Mouse (Mus musculus): ENCODE data around the gene Tmod4. TPM values are rescaled to one million over a fixed set of nuclear protein-coding genes. Genes with fewer than 3 reads are reported as not detected.

The Tmod4 gene
- polyA plus RNA-seq, 1 experiment from 2014 or later = 0.44 TPM

DNA sequence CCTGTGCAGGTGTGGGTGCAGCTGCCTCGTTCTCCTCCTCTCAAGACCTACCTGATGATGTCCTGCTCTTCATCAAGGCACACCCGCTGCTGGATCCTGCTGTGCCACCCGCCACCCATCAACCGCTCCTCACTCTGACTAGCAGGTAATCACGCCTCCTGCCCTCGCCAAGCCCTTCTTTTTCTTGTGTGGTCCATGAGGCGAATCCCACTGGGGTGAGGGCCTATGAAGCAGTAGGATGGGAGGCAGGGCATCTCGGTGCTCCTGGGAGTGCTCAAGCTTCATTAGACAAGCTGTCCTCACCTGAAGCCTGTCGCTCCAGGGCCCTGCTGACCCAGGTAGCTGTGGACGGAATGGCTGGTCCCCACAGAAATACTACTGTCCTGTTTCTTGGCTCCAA is 45.7 kb downstream of the Tmod4 start:
- POLR2A ChIA-PET = interaction anchor here (1.0 to 2.1 kb wide), 2 partner anchors 9 to 10 kb away, joined by 4 to 6 read pairs; no protein-coding TSS in a partner anchor
- H3K27me3 ChIP-seq = no peaks in the 10 kb centered on the region
- no peak for TF ChIP-seq CTCF (IDR thresholded peaks at IDR 0.05)
- CTCF ChIA-PET = interaction anchor here (1.2 to 1.3 kb wide), 3 partner anchors 11 to 26 kb away, joined by 3 to 4 read pairs (median 3); no protein-coding TSS in a partner anchor
- no peak for ATAC-seq
- in situ Hi-C loops (cut with MboI; ENCODE audit: low pct_unique_long_range_greater_than_20kb) = no loop called here
- no peak for DNase-seq (ENCODE audit: low read depth, low spot score)

DNA sequence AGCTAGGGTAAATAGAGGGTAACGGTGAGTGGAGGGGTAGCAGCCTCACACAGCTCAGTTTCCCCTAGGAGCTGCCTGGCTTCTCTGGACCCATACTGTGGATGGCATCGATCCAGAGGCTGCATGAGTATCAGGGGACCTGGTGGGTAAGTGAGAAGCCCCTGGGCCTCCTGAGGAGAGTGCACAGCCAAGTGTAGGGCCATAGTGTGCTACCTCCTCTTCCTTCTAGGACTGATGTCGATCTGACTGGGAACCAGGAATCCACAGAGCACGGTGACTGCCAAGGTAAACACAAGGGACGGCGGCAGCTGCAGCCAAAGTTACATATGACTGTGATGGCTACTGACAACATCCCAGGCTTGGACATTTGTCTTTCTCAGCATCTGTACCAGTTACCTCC is 46.8 kb downstream of the Tmod4 start:
- POLR2A ChIA-PET = interaction anchor here (2.1 kb wide), 1 partner anchor 9 kb away, joined by 6 read pairs; no protein-coding TSS in a partner anchor

GRCm38 (mm10) chr3:95172526-95173255 is 48.4 kb downstream of the Tmod4 start:
- in situ Hi-C loops (cut with MboI; ENCODE audit: low pct_unique_long_range_greater_than_20kb) = no loop called here
- TF ChIP-seq CTCF (IDR thresholded peaks at IDR 0.05) = no peak
- CTCF ChIA-PET = interaction anchor here (1.4 kb wide), 1 partner anchor 10 kb away, joined by 5 read pairs; no protein-coding TSS in a partner anchor
- DNase-seq (ENCODE audit: low read depth, low spot score) = no peak
- ATAC-seq = no peak
- POLR2A ChIA-PET = no interaction called here
- no peaks in the 10 kb centered on the region for H3K27me3 ChIP-seq

More for the DNA sequence above, 46.8 kb downstream of the Tmod4 start:
- in situ Hi-C loops (cut with MboI; ENCODE audit: low pct_unique_long_range_greater_than_20kb) = no loop called here
- CTCF ChIA-PET = interaction anchor here (1.0 to 1.2 kb wide), 3 partner anchors 9 to 27 kb away, joined by 3 to 4 read pairs (median 3); no protein-coding TSS in a partner anchor
- DNase-seq (ENCODE audit: low read depth, low spot score) (no peak), ATAC-seq (no peak)
- no peaks in the 10 kb centered on the region for H3K27me3 ChIP-seq
- TF ChIP-seq CTCF (IDR thresholded peaks at IDR 0.05) = no peak

- CTCF ChIA-PET = no interaction called here
- H3K27me3 ChIP-seq = no peaks in the 10 kb centered on the region
- in situ Hi-C loops (cut with MboI; ENCODE audit: low pct_unique_long_range_greater_than_20kb) = no loop called here
- POLR2A ChIA-PET = no interaction called here
- ATAC-seq (no peak), DNase-seq (ENCODE audit: low read depth, low spot score) (no peak)
- TF ChIP-seq CTCF (IDR thresholded peaks at IDR 0.05) = no peak
These were observed 49.1 kb downstream of the Tmod4 start for GRCm38 (mm10) chr3:95173256-95173949.

DNA sequence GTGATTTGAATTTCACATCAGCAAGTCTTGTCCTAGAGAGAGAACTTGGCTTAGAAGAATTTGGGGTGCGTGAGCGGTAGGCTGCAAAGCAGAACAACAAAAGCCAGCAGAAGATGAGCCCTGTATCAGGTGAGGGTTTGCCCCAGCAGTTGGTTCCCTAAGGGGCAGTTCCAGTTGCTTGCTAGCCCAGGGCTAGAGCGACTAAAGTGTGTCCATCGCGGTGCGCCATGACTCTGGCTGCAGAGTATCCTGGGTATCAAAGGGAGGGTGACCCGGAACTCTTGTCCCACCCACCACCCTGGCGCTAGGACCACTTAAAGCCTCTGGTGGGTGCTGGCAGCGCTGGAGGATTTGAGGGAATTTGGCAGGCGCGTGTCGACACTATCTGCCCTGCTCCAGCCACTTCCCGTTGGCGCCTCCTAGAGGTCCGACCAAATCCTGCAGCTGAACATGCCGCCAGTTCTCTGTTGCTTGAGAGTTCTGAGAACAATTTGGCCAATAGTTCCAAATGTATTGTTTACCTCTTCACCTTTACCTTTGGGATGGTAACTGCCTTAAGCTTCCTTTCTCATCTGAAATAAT is 49.8 kb downstream of the Tmod4 start:
- DNase-seq (ENCODE audit: low read depth, low spot score) (no peak), ATAC-seq (no peak)
- no peak for TF ChIP-seq CTCF (IDR thresholded peaks at IDR 0.05)
- in situ Hi-C loops (cut with MboI; ENCODE audit: low pct_unique_long_range_greater_than_20kb) = no loop called here
- H3K27me3 ChIP-seq = no peaks in the 10 kb centered on the region
- POLR2A ChIA-PET = interaction anchor here (0.6 to 1.3 kb wide), 5 partner anchors 8 to 363 kb away, joined by 3 to 4 read pairs (median 3); no protein-coding TSS in a partner anchor
- CTCF ChIA-PET = interaction anchor here (0.6 to 1.5 kb wide), 6 partner anchors 10 to 45 kb away, joined by 3 to 4 read pairs (median 4); partner anchors contain the start of gene Sema6c

DNA sequence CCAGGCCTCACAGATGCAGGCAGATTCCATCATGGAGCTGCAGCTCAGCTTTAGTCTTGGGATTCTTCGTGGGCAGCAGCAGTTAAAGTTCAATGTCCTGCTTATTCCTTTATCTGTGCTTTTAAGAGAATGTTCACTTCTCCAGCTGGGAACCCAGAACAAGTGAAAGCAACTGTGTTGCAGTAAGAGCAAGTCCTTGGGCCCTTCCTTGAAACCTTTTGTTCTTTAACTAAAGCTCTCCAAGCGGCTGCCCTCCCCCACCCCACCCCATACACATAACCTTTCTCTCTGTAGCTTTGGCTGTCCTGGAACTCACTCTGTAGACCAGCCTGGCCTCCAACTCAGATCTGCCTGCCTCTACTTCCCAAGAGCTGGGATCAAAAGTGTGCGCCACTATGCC is 52.2 kb downstream of the Tmod4 start:
- in situ Hi-C loops (cut with MboI; ENCODE audit: low pct_unique_long_range_greater_than_20kb) = no loop called here
- DNase-seq (ENCODE audit: low read depth, low spot score) (no peak), ATAC-seq (no peak)
- CTCF ChIA-PET = interaction anchor here (1.2 to 1.4 kb wide), 4 partner anchors 14 to 37 kb away, joined by 3 to 4 read pairs (median 3); no protein-coding TSS in a partner anchor
- TF ChIP-seq CTCF (IDR thresholded peaks at IDR 0.05) = no peak
- POLR2A ChIA-PET = no interaction called here
- H3K27me3 ChIP-seq = no peaks in the 10 kb centered on the region

- no peak for TF ChIP-seq CTCF (IDR thresholded peaks at IDR 0.05)
- in situ Hi-C loops (cut with MboI; ENCODE audit: low pct_unique_long_range_greater_than_20kb) = no loop called here
- no peak for DNase-seq (ENCODE audit: low read depth, low spot score)
- H3K27me3 ChIP-seq = no peaks in the 10 kb centered on the region
- ATAC-seq = no peak
- ChIA-PET POLR2A (interaction anchor here (0.5 to 0.8 kb wide), 2 partner anchors 10 to 13 kb away, joined by 3 to 4 read pairs; no protein-coding TSS in a partner anchor), CTCF (interaction anchor here (1.2 to 1.4 kb wide), 2 partner anchors 13 to 24 kb away, joined by 3 to 4 read pairs; no protein-coding TSS in a partner anchor)
These were observed 53.3 kb downstream of the Tmod4 start for GRCm38 (mm10) chr3:95177583-95177982.

Other genes starting within 250 kb of the Tmod4 start
- gene Psmb4, start 237.5 kb upstream of the Tmod4 start, polyA plus RNA-seq (2021) = 585 TPM
- gene Selenbp1, start 191.4 kb upstream of the Tmod4 start, polyA plus RNA-seq (2021) = 2.3 TPM
- gene Rfx5, start 170.4 kb upstream of the Tmod4 start, polyA plus RNA-seq (2021) = 22.8 TPM
- 85.2 TPM for gene Pi4kb, start 149.7 kb upstream of the Tmod4 start, polyA plus RNA-seq (2021)
- gene Zfp687, start 109.0 kb upstream of the Tmod4 start, polyA plus RNA-seq (2021) = 66.7 TPM
- 355 TPM for gene Psmd4, start 81.9 kb upstream of the Tmod4 start, polyA plus RNA-seq (2021)
- 94.1 TPM for gene Pip5k1a, start 17.5 kb upstream of the Tmod4 start, polyA plus RNA-seq (2021)
- 120 TPM for gene Vps72, start 13.5 kb upstream of the Tmod4 start, polyA plus RNA-seq (2021)
- 54.6 TPM for gene Scnm1, start 9.5 kb downstream of the Tmod4 start, polyA plus RNA-seq (2021)
- 16.6 TPM for gene Lysmd1, start 9.6 kb downstream of the Tmod4 start, polyA plus RNA-seq (2021)
- gene Tnfaip8l2, start 17.9 kb downstream of the Tmod4 start, polyA plus RNA-seq (2021) = 0.63 TPM
- 17.0 TPM for gene Sema6c, start 36.0 kb downstream of the Tmod4 start, polyA plus RNA-seq (2021)
- gene Gabpb2, start 93.4 kb downstream of the Tmod4 start, polyA plus RNA-seq (2021) = 25.8 TPM
- gene Cdc42se1, start 104.3 kb downstream of the Tmod4 start, polyA plus RNA-seq (2021) = 165 TPM
- 65.8 TPM for gene Mllt11, start 107.7 kb downstream of the Tmod4 start, polyA plus RNA-seq (2021)
- 0.06 TPM for gene Gm128, start 117.1 kb downstream of the Tmod4 start, polyA plus RNA-seq (2021)
- 0.24 TPM for gene Bnipl, start 126.7 kb downstream of the Tmod4 start, polyA plus RNA-seq (2021)
- 80.5 TPM for gene Mindy1, start 156.9 kb downstream of the Tmod4 start, polyA plus RNA-seq (2021)
- 42.2 TPM for gene Prune1, start 157.6 kb downstream of the Tmod4 start, polyA plus RNA-seq (2021)
- 7.1 TPM for gene Anxa9, start 182.7 kb downstream of the Tmod4 start, polyA plus RNA-seq (2021)
- 366 TPM for gene Cers2, start 190.3 kb downstream of the Tmod4 start, polyA plus RNA-seq (2021)
- gene Setdb1, start 232.7 kb downstream of the Tmod4 start, polyA plus RNA-seq (2021) = 58.6 TPM